Mouse (Mus musculus): ENCODE data around the gene Fstl4.

The Fstl4 gene

DNA sequence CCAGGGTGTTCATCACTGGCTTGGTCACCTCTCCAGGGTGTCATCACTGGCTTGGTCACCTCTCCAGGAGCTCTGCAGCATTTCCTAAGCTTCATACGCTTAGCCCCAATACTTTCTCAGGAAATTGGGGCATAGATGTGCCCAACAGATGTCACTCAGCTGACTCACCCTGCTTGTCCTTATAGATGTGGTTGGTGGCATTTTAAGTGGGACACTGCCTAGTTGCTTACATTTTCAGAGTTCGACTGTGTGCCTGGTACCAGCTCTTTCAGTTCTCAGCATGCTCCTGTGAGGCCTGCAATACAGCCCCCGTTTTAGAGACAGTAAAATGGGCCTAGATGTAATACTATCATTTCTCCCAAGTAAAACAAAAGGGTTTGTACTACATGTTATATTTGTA, 8.6 kb downstream of the Fstl4 start:
- DNase-seq (ENCODE audit: low read depth) = no peak

DNA sequence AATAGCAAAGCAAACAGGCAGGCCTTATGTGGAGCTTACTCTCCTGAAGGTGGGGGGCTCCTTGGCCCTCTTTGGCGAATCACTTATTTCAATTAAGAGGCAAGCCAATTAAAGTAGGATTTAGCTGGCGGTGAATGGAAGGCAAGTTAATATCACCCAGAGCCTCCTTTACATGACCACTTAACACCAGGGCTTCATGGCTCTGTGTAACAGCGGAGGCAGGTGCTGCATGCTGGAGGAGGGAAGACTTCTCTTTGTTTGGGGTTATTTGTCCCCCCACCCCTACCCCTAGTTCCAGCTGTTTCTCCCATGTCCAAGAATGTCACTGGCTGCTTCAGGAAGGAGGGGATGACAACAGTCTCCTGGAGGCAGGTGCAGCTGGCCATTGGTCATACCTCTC, 10.9 kb downstream of the Fstl4 start:
- DNase-seq (ENCODE audit: low read depth) = no peak

DNA sequence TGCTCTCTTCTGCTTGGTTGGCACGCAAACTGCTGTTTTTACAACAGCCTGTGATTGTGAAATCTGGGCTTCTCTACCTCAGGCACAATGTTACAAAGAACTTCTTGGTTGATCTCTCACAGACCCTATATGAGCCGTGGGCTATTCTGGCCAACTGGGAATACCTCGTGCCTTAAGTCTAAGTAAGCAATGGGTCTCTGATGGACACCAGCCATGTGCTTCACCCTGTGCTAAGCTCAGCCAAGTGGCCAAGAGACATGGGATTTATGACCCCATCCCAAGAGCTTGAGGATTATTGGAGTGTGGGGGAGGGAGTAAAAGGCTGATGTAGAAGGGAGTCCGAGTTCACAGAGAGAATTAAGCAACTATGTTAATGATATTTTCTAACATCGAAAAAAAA, 18.0 kb downstream of the Fstl4 start:
- no peak for DNase-seq (ENCODE audit: low read depth)

DNA sequence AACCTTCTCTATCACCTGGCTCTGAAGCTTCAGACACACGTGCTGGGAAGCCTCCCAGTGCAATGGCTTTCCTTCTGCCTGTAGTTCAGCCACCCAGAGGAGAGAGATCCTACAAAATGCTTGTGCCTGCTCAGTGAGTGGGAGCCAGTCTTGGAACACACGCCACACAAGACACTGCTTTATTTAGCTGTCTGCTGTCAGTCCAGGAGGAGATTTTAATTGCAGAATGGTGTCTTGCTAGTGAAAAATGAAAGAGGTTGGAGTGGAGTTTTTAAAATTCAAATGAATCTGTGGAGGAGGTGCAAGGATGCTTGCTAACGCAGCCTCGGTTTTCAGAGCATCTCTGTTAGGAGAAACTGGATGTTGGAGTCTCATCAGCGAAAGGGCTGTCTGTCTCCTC, 29.9 kb downstream of the Fstl4 start:
- DNase-seq (ENCODE audit: low read depth) = no peak

DNA sequence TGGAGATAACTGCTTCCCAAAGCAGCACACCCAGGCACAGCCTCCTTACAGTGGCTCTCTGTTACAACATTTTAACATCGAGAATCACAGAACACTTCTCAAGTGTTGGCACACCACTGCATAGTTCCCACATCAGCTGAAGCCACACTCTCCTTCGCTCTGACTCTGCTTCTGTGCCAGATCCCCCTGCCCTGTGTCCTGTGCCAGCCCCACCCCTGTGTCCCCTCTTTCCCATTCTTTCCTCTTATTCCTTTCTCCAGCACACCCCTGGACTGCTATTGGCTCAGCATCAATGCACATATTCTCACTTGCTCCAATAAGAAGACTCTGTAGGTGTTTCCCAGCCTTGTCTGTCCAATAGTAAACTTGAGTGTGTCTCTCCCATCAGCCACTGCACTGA, 45.1 kb downstream of the Fstl4 start:
- DNase-seq (ENCODE audit: low read depth) = no peak

DNA sequence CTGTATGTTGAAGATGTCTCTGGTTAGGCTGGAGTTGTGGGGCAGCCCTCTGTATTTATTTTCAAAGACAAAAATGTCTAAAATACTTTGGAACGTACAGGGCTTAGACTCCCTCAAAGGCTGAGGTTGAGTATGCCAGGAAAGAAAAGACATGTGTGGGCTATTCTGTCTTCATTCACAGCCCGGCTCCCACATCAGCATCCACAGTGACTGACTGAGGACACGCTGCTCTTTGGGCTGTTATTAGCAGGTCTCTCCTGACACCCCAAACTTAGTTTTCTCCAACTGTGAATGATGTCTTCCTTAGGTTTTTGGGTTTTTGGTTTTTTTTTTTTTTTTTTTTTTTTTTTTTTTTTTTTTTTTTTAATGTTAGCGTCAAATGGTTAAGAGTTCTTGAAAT, 51.6 kb downstream of the Fstl4 start:
- no peak for DNase-seq (ENCODE audit: low read depth)

DNA sequence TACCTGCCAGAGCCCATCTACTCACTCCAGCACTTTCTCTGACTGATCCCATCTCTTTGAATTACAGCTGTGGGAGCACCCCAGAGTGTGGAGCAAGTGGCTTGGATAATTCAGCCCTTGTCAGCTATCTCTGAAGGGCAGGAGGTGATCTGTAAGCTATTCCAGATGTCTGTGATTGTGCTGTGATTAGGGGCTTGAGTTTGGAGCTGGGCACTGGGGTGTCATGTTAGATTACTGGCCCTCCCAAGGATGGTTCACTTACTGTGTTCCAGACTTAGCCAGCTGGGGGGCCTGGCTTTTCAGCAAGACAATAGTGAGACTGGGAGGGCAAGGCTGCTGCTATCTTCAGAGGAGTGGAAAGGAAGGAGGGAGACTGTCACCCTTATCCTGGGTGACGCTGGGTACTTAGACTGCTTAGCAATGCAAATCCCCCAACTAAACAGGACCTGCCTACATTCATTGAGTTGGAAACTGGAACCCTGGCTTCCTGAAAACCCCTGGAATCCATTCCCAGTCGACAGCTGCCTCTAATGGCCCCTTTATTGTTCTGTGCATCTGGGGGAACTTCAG, 56.0 kb downstream of the Fstl4 start:
- DNase-seq (ENCODE audit: low read depth) = no peak

DNA sequence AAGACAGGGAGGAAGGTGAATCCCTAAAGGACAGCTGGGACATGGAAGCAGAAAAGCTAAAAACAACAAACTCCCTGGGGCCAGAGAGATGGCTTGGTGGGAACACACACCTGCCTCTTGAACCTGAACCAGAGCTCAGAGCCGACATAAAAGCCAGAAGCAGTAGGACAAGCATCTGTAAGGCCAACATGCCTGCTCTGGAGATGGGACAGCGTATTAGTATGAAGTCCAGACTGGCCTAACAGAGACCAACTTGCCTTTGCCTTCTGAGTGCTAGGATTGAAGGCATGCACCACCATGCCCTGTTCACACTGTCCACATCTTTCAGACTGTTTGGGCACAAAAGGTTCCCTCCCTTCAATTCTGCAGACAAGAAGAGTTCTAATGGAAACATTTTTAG, 62.2 kb downstream of the Fstl4 start:
- DNase-seq (ENCODE audit: low read depth) = no peak

DNA sequence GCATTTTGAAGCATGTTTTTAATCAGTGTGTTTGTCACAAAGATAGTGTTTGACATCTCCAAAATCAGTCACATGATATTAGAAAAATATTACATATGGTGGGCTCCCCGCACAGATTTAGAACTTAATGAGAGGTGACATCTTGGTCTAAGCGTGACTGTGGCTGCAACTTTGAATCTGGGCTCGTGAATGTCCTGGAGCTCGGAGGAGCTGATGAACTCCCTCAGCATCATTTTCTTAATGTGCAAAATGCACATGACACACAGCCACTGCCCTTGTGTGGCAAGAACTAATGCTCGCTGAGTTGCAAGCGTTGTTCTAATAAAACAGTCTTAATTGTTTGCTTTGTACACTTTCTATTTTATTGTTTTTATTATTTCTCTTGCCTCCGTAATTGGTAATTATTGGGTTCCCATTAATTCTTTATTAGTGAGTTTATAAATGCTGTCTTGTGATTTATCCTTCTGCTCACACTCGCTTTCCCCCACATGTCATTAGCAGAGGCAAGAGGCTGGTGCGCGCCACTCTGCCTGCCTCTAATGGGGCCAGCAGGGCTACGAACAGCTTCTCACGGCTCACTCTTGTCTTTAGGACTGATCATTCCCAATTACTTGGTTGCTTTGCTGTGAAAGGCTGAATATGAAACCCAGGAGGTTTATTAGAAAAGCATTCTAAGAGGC, 67.3 kb downstream of the Fstl4 start:
- DNase-seq (ENCODE audit: low read depth) = no peak

DNA sequence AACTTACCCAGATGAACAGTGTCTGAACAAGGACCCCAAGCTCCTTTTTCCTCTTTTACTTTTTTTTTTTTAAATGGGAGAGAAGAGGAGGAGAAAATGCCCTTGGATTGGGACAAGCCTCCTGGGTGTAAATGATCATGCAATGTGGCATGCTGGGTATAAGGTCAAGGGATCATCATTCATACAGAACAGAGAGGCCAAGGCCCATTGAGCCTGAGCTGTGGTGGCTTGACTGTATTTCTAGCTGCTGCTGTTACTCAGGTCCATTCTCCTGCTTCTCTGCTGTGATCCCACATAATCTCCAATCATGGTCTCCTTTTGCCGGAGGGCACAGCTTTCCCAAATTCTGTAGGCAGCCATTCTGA, 67.9 kb downstream of the Fstl4 start:
- no peak for DNase-seq (ENCODE audit: low read depth)

DNA sequence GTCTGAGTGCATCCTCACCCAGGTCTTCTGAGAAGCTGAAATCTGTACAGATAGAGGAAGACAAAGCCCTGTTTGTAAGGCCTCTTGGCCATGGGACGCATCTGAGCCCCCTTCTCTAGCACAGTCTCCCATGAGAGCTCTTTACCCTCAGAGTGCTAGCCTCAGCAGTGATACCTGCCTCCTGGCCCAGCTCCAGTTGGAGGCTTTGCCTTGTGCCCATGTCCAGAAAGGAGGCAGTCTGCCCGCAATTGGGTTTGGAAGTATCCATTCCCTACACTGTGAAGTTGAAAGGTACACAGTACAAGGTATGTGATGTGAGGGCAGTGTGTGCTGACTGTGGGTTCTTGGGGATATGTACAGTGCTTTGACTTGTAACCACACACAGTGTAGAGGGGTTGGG, 84.3 kb downstream of the Fstl4 start:
- DNase-seq (ENCODE audit: low read depth) = no peak

DNA sequence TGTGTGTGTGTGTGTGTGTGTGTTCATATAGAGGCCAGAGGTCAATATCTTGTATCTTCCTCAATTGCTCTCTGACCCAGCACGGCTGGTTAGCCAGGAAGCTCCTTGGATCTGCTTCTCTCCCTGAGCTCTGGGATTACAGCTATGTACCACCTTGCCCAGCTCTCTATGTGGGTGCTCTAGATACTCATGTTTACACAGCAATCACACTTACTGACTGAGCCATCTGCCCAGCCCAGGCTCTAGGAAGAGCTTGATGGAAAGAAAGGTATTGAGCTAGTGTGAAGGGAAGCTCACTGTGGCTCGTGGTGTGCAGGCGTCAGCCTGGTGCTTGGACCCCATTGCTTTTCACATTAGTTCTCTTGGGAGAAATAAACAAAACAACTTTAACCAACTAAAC, 85.6 kb downstream of the Fstl4 start:
- DNase-seq (ENCODE audit: low read depth) = no peak

DNA sequence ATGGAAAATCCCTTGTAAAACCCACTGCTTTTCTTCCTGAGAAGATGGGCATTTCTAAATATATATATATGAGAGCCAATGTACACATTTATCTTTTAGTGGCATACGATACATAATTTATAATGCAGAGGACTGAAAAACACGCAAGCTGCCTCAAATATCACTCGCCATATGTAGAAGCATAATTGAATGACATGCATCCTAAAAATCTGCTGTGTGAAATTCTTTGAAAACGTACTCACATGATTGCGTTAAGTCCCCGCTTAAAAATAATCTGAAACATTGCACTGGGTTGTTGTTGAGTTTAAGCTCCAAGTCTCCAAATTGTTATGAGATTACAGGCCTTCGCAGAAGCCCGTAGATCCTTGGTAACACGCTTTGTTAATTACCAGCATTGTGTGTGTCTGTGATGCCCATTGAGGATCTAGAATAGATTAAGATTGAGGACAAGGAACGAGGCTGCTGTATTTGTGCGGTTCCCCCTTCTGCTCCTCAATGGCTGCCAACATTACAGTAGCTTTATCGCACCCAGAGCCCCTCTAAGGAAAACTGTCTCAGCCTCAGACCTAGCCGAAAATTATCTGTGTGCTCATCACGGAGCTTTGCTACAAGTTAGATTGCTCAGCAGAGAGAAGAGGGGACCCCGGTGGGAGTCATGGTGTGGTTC, 108.5 kb downstream of the Fstl4 start:
- no peak for DNase-seq (ENCODE audit: low read depth)

DNA sequence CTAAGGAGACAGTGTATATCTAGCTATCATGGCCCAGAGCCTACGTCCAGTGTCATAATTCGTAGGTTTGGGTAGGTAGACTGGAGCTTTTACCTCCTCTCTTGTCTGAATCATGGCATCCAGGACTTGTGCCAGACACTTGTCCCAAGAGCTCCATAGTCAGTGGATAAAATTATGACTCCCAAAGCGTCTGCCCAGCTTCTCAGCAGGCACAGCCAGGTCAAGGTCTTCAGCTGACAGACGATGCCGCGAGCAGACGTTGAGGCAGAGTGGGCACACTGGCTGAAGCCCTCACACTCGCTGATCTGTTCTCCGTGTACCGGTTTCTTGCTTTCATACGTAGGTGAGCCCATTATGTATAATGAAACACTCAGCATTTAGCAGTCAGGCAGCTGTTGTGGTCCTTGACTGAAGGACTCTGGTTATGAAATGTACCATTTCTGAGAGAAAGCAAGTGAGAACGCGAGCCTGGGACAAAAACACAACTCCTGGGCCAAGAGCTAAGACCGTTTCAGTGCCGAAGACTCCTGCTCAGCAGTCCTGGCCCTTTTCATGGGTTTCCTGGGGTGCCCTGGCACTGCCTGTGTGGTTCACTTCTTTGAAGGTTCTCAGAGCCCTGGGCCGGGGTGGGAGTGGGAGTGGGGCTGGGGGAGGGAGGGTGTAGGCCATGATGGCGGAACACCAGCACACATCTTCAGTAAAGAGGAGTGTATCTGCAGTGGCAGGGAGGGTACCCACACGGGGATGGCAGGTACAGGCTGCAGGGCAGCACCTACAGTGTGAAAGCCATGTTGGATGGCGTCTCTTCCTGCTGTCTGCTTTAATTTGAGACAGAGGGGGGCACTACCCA, 111.7 kb downstream of the Fstl4 start:
- no peak for DNase-seq (ENCODE audit: low read depth)

DNA sequence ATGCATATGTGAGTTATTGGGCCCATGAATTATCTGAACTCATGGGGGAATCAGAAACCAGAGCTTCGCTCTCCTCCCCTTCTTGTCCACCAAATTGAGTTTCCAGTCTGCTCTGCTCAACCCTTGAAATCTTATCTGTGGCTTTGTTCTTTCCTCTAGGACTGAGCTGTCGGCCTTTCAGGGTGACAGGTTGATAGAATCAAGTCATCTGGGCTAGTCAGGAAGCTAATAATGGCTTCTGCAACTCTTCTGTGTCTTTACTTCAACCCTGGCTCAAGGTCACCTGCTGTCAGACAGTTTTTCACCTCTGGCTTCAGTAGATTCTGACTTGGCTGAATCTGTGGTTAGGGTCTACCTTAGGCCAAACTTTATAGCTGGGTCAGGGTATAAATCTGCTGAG, 113.2 kb downstream of the Fstl4 start:
- DNase-seq (ENCODE audit: low read depth) = no peak

DNA sequence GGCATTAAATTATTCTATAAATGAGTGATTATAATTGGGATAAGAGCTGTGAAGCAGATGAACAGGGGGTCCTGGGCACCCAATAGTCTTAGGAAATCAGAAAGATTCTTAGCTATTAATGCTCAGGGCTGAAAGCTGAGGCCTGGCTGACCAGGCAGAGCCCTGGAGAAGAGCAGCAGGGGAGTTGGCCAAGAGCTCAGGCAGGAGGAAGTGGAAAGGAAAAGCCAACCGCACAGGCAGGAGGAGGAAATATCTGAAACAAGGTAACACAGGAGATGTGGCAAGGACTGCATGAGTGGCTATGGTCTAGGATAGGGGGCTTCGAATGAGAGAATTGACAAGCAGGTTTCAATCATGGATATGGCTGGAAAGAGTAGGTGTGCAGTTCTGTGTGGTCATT, 115.5 kb downstream of the Fstl4 start:
- no peak for DNase-seq (ENCODE audit: low read depth)

DNA sequence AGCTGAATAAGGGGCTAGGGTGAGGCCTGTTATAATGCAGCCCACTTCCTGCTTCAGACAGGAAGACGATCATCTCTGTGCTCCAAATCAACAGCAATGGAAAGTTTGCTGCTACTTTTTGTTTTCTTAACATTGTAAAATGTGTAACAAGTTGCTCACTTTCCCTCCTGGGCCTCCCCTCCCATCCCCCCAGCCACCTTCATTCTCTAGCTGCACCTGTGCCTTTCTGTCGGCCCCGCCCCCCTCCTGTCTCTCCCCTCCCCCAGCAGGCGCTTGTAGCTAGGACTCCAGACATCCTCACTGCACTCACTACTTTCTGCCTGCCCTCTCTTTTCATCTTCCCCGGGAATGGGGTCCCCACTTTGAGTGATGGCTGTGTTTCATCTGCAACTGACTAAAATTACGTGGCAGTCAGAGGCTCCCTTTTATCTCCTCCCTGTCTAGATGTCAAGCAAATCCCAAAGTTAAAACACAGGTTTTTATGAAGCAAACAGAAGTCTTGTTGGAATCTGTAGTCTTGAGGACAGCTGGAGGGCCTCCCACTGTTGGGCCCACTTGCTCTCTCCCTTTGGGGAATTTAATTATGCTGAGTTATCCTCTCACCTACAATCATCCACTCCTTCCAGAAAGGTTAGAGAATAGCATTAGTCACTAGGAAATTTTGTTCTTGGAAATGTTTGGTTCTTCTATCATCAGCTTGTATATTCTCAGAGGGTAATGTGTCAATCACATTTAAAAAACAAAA, 122.3 kb downstream of the Fstl4 start:
- DNase-seq (ENCODE audit: low read depth) = no peak

DNA sequence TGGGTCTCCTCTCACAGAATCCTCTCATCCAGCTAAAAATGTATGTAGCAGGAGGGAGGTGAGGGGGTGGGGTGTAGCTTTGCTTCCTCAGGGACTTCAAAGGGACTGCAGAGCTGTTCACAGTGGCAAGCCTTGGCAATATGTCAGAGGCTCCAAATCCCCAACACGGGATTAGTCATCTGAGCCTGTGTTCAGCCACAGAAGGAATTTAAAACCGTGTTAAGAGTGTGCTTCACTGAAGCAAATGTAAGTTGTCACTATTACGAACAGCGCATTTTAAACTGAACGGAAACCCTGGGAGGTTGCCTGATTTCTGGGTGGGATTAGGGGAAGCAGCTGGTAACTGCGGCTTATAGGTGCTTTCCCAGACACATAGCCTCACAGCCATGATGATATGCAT, 123.7 kb downstream of the Fstl4 start:
- no peak for DNase-seq (ENCODE audit: low read depth)

DNA sequence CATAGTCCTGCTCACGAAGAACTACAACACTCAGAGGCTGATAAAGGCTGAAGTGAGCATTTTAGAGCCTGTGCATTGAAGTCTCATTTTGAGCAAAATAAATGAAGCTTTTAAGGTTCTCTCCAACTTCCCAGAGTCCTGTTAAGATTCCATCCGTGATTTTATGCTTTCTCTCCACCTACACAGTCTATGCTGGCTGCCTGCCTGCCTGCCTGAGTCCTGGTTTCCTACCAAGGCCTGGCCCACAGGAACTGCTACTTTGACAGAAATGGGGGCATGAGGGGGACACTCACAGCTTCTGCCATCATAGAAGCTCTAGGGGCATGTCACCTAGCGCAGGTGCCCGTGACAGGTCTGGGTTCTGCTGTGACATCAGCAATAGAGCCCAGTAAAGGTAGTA, 125.1 kb downstream of the Fstl4 start:
- no peak for DNase-seq (ENCODE audit: low read depth)

DNA sequence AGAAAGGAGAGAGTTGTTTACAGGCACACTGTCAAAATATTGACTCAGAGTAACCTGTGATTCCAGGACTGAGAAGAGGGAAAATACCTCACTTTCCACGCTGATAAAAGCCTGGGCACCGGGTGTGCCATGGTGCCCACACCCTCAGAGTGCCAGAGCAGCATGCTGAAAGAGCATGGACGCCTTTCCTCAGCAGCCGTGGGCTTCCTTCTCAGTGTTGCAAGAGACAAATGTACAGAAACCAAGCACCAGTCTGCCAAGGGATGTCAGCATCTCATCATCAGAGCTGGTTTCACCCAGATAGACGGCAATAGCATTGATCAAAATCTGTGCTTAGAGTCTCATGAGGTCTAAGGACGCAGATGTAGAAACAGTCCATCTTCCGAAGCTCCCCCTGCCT, 125.7 kb downstream of the Fstl4 start:
- DNase-seq (ENCODE audit: low read depth) = no peak

DNA sequence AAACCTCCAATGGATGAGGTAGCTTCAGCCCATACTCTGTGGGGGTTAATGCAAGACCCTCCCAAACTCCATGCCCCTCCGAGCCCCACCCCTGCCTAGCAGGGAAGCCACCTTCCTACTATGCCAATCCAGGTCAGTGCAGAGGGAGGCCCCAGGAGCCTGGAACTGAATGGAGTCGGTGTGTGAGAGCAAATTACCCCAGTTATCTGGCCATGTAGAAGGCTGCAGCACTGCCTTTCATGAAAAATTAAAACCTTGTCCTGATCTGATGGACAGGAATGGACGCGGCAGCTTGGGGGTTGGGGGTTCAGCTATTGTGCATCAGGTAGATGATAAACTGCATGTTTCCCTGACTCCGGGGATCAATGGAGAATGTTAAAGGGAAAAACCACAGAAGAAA, 139.7 kb downstream of the Fstl4 start:
- DNase-seq (ENCODE audit: low read depth) = no peak

DNA sequence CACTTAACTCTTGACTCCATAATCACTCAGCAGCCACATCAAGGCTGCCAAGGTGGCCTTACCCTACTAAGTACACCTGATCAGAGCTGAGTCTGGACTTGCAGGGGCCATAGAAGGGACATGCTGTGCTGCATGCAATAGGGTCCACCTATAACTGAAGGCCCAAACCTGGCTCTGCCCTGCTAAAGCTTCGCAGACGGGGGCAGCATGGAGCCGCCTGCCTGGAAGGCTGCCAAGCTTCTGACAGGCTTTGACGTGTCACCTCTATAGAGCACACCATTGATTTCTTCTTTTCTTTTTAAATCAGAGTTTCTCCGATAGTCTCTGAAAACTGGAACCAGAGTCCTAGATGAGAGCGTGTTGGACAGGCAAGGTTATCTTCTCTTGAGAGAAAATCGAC, 146.4 kb downstream of the Fstl4 start:
- no peak for DNase-seq (ENCODE audit: low read depth)

All from 416B (cell line).